29 mouse cellular contexts compared by ENCODE assay signal in the genomic region with DNA sequence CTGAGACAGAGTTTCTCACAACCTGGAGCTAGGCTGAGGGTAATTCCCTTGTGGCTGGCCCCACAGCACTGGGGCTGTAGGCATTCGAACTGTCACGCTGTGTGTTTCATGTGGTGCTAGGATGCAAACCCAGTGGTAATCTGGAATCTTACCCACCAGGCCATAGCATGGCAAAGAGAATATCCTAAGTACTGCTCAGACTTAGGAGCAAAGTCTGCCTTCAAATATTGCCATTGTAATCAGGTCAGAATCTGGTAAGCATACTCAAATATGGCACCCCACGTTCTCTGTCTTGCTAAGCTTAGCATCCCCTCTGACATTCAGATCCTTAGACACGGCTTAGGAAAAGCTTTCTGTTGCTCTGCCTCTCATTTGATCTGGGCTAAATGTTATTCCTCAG. TPM values are rescaled to one million over a fixed set of nuclear protein-coding genes. Genes with fewer than 3 reads are reported as not detected.
A peak's percentile ranks its signal among the peaks of the same experiment; 100 is the strongest.
DNase-seq lines count a peak whose midpoint lies in the region; ATAC-seq and TF ChIP-seq lines count a peak whose summit lies in the region.
"Had no signal": no experiment of that assay in that cellular context is flagged by ENCODE, and none has a peak within 500 bp of the region (broad histone marks: within the 10 kb centered on the region; RNA-seq: fewer than 3 reads in every experiment).

No protein-coding gene starts in this region.

- H3K4me3 ChIP-seq in kidney, embryonic 16.5 days (ENCODE audit: low read length): no peak overlapping the region
- H3K4me3 ChIP-seq in lung, embryonic 16.5 days (ENCODE audit: low read length): no peak overlapping the region
- H3K4me3 ChIP-seq in intestine, embryonic 16.5 days (ENCODE audit: low read length): no peak overlapping the region
- no peak overlapping the region for H3K4me3 ChIP-seq in liver, embryonic 15.5 days (replicated peaks)
- H3K4me3 ChIP-seq in gastrocnemius, adult 2 months: no peak overlapping the region
- H3K4me3 ChIP-seq: embryonic facial prominence, embryonic 13.5 days; erythroblast, embryonic 14.5 days; heart, adult 2 months; heart, embryonic 12.5 days; hindbrain, embryonic 13.5 days; limb, embryonic 10.5 days; limb, embryonic 15.5 days; stomach, embryonic 15.5 days had no signal

- no peak overlapping the region for H3K4me2 ChIP-seq in kidney, embryonic 16.5 days (replicated peaks; ENCODE audit: low read depth, low read length)
- H3K4me2 ChIP-seq in lung, embryonic 16.5 days (ENCODE audit: low read depth, low read length): no peak overlapping the region
- no peak overlapping the region for H3K4me2 ChIP-seq in intestine, embryonic 16.5 days (ENCODE audit: low read depth, low read length)
- no peak overlapping the region for H3K4me2 ChIP-seq in liver, embryonic 15.5 days
- H3K4me2 ChIP-seq: embryonic facial prominence, embryonic 13.5 days; heart, embryonic 12.5 days; hindbrain, embryonic 13.5 days; limb, embryonic 15.5 days; stomach, embryonic 15.5 days had no signal

- no peaks in the 10 kb centered on the region for H3K9me3 ChIP-seq in kidney, embryonic 16.5 days (ENCODE audit: low read length)
- H3K9me3 ChIP-seq in lung, embryonic 16.5 days (ENCODE audit: control insufficient read depth, low read length): no peaks in the 10 kb centered on the region
- H3K9me3 ChIP-seq in intestine, embryonic 16.5 days (ENCODE audit: control insufficient read depth, low read length): no peaks in the 10 kb centered on the region
- no peaks in the 10 kb centered on the region for H3K9me3 ChIP-seq in liver, embryonic 15.5 days (replicated peaks)
- H3K9me3 ChIP-seq: embryonic facial prominence, embryonic 13.5 days; heart, embryonic 12.5 days; hindbrain, embryonic 13.5 days; limb, embryonic 10.5 days; limb, embryonic 15.5 days; stomach, embryonic 15.5 days had no signal

- H3K4me1 ChIP-seq in kidney, embryonic 16.5 days (ENCODE audit: insufficient read depth, low read length): peaks cover 2% of the 10 kb centered on the region; the same call in 1 of the 2 replicates
- 0 out of 2 replicates have a peak, but pooled peaks cover 4% of the 10 kb centered on the region for H3K4me1 ChIP-seq in lung, embryonic 16.5 days (replicated peaks; ENCODE audit: control insufficient read depth, insufficient read depth, low read length)
- H3K4me1 ChIP-seq in intestine, embryonic 16.5 days (ENCODE audit: control insufficient read depth, insufficient read depth, low read length): 0 out of 2 replicates have a peak, but pooled peaks cover 3% of the 10 kb centered on the region
- peaks cover 11% of the 10 kb centered on the region for H3K4me1 ChIP-seq in liver, embryonic 15.5 days (replicated peaks)
- H3K4me1 ChIP-seq: embryonic facial prominence, embryonic 13.5 days; limb, embryonic 10.5 days; limb, embryonic 15.5 days; stomach, embryonic 15.5 days had no signal

- H3K27ac ChIP-seq in kidney, embryonic 16.5 days (ENCODE audit: low read length): 0 out of 2 replicates have a peak overlapping the region, but pooled peaks have one; percentile 36
- H3K27ac ChIP-seq in lung, embryonic 16.5 days (ENCODE audit: low read length): peak overlapping the region; percentile 46
- H3K27ac ChIP-seq in intestine, embryonic 16.5 days (ENCODE audit: low read length): peak overlapping the region; percentile 68
- H3K27ac ChIP-seq in liver, embryonic 15.5 days (replicated peaks): peak overlapping the region; percentile 74
- no peak overlapping the region for H3K27ac ChIP-seq in gastrocnemius, adult 2 months
- H3K27ac ChIP-seq: embryonic facial prominence, embryonic 13.5 days; heart, adult 2 months; hindbrain, embryonic 13.5 days; limb, embryonic 10.5 days; limb, embryonic 15.5 days; macrophage; stomach, embryonic 15.5 days had no signal

- no peak overlapping the region for H3K9ac ChIP-seq in kidney, embryonic 16.5 days (replicated peaks; ENCODE audit: low read length)
- H3K9ac ChIP-seq in lung, embryonic 16.5 days (ENCODE audit: low read length): no peak overlapping the region
- no peak overlapping the region for H3K9ac ChIP-seq in intestine, embryonic 16.5 days (ENCODE audit: low read depth, low read length)
- H3K9ac ChIP-seq in liver, embryonic 15.5 days: no peak overlapping the region
- H3K9ac ChIP-seq: embryonic facial prominence, embryonic 13.5 days; heart, embryonic 12.5 days; hindbrain, embryonic 13.5 days; limb, embryonic 15.5 days; stomach, embryonic 15.5 days had no signal

- H3K27me3 ChIP-seq in kidney, embryonic 16.5 days (ENCODE audit: insufficient read depth, low read length): no peaks in the 10 kb centered on the region
- H3K27me3 ChIP-seq in lung, embryonic 16.5 days (ENCODE audit: control insufficient read depth, insufficient read depth, low read depth, low read length): no peaks in the 10 kb centered on the region
- H3K27me3 ChIP-seq in intestine, embryonic 16.5 days (replicated peaks; ENCODE audit: control insufficient read depth, insufficient read depth, low read length): no peaks in the 10 kb centered on the region
- no peaks in the 10 kb centered on the region for H3K27me3 ChIP-seq in liver, embryonic 15.5 days
- H3K27me3 ChIP-seq: hindbrain, embryonic 13.5 days; limb, embryonic 15.5 days; Patski; stomach, embryonic 15.5 days had no signal

- DNase-seq in kidney, adult 11 months: no peak
- no peak for DNase-seq in lung, postnatal 14 days
- no peak for DNase-seq in gastrocnemius, adult 2 months
- no peak for DNase-seq in embryo, embryonic 9.5 days (ENCODE audit: extremely low spot score)
- DNase-seq: adrenal gland, postnatal 14 days; cerebellum, adult 11 months; cerebellum, adult 9-10 months; embryo, embryonic 11 days; heart, adult 2 months; heart, postnatal 4 days; layer of hippocampus, adult 9-11 months; midbrain, embryonic 14.5 days; right cerebral cortex, postnatal 14 days; thymus, adult 18-20 months; thymus, postnatal 25 days had no signal

- no peak for TF ChIP-seq CTCF in gastrocnemius, adult 2 months (IDR thresholded peaks at IDR 0.05)

- no peaks in the 10 kb centered on the region for H3K36me3 ChIP-seq in kidney, embryonic 16.5 days (ENCODE audit: insufficient read depth, low read length)
- H3K36me3 ChIP-seq in lung, embryonic 16.5 days (ENCODE audit: control insufficient read depth, insufficient read depth, low read length): no peaks in the 10 kb centered on the region
- H3K36me3 ChIP-seq in intestine, embryonic 16.5 days (ENCODE audit: control insufficient read depth, insufficient read depth, low read length): no peaks in the 10 kb centered on the region
- no peaks in the 10 kb centered on the region for H3K36me3 ChIP-seq in liver, embryonic 15.5 days (replicated peaks)
- H3K36me3 ChIP-seq: embryonic facial prominence, embryonic 13.5 days; heart, embryonic 12.5 days; hindbrain, embryonic 13.5 days; limb, embryonic 10.5 days; limb, embryonic 15.5 days; stomach, embryonic 15.5 days had no signal

- intact Hi-C loops in gastrocnemius, adult 2 months (cut with DNase I): no loop called here

- no peak for ATAC-seq in kidney, embryonic 16.5 days (ENCODE audit: low FRiP score, low TSS enrichment)
- no peak for ATAC-seq in lung, embryonic 16.5 days (ENCODE audit: low read depth)
- ATAC-seq in intestine, embryonic 16.5 days: peak; percentile 73; the same call in 1 of the 2 replicates
- ATAC-seq in liver, embryonic 15.5 days (ENCODE audit: insufficient read depth): peak; percentile 39
- ATAC-seq: forebrain, embryonic 16.5 days had no signal

- WGBS in kidney, embryonic 16.5 days: 75% methylated on average over 4 of the region's 4 CpGs
- WGBS in lung, embryonic 16.5 days: 59% methylated on average over 4 of the region's 4 CpGs
- WGBS in intestine, embryonic 16.5 days: 62% methylated on average over 4 of the region's 4 CpGs
- WGBS in liver, embryonic 15.5 days (ENCODE audit: insufficient replicate concordance): 69% methylated on average over 4 of the region's 4 CpGs

RNA-seq across cellular contexts. Expression of gene Cybrd1, which starts 28.1 kb away (rescaled TPM):
- polyA plus RNA-seq in kidney, embryonic 16.5 days (2015; fragmentation: Nextera tagmentation; extraction: Ambion mirVana): 1.3 and 1.5 TPM in 2 replicates
- 4.6 and 5.1 TPM in 2 replicates for polyA plus RNA-seq in lung, embryonic 16.5 days (2015; fragmentation: Nextera tagmentation; extraction: Ambion mirVana)
- polyA plus RNA-seq in intestine, embryonic 16.5 days (2015; fragmentation: Nextera tagmentation; extraction: Ambion mirVana): 6.3 and 6.9 TPM in 2 replicates
- 1.1 and 1.4 TPM in 2 replicates for polyA plus RNA-seq in liver, embryonic 15.5 days (2015; fragmentation: Nextera tagmentation; extraction: Ambion mirVana)
- total RNA-seq in gastrocnemius, adult 2 months (2021): under 1 TPM; 0.20 to 0.59 TPM
- polyA plus RNA-seq: erythroblast, embryonic 14.5 days had no signal

Comparison
In these comparisons a context has a peak if more than half of its experiments do, and no peak if none do; other contexts are left out.
1. ATAC-seq: peak in intestine, embryonic 16.5 days (single experiment) and liver, embryonic 15.5 days (single experiment); none in kidney, embryonic 16.5 days (single experiment) and lung, embryonic 16.5 days (single experiment).